Mouse (Mus musculus) bone marrow, adult 2 months (tissue): ENCODE data around the gene Snx10.

Experiments
- CTCF ChIP-seq: fragments of 200-500 bp; IDR thresholded peaks from 2 replicates; pipeline ENCODE4 v1.5.1; 2011; ENCODE audit warnings: low read length, control low read depth; ENCODE audit not compliant: control insufficient read depth, insufficient read depth
- POLR2A ChIP-seq: fragments of 200-500 bp; IDR thresholded peaks from 2 replicates; pipeline ENCODE4 v1.6.1; 2011; ENCODE audit warnings: low read depth, mild to moderate bottlenecking, control low read depth, low read length, borderline replicate concordance; ENCODE audit not compliant: control insufficient read depth

GRCm38 (mm10) chr6:51513745-51514144, 10.0 kb upstream of the Snx10 start:
- no peak for TF ChIP-seq POLR2A
- TF ChIP-seq CTCF = no peak
